Mouse (Mus musculus) Patski (cell line): ENCODE measurements around the gene Tmc1. TPM values are rescaled to one million over a fixed set of nuclear protein-coding genes. Genes with fewer than 3 reads are reported as not detected.

ENCODE experiments used
- ATAC-seq: fragments of 100-300 bp; one replicate; pipeline ENCODE4 v1.8.0; 2021
- CTCF ChIA-PET: fragments of 350-600 bp; sonication (Branson Sonifier 250); formaldehyde crosslinking; loops from one replicate; lab custom pipeline; 2022; ENCODE audit warnings: inconsistent platforms; lab: Charles Lee
- POLR2A ChIA-PET: fragments of 350-600 bp; sonication (Branson Sonifier 250); formaldehyde crosslinking; loops from one replicate; lab custom pipeline; 2022; ENCODE audit warnings: antibody characterized with exemption, inconsistent platforms; lab: Charles Lee
- DNase-seq: peaks from one replicate; pipeline ENCODE4 v3.0.0-alpha.2; 2011; ENCODE audit warnings: low read depth, low spot score
- H3K27me3 ChIP-seq: fragments of 371-371 bp; one replicate; pipeline ENCODE4 v1.5.1; 2021
- CTCF ChIP-seq: fragments of 100-300 bp; IDR thresholded peaks from one replicate; pipeline ENCODE4 v1.5.1; 2021
- in situ Hi-C: fragments of 300-500 bp; cut with MboI; formaldehyde crosslinking; loops from 3 replicates; pipeline ENCODE4 v1.11.1; 2018; ENCODE audit warnings: low pct_unique_long_range_greater_than_20kb, mixed read lengths
- polyA plus RNA-seq: library from polyadenylated mRNA; unstranded; gene quantifications from one replicate; pipeline ENCODE4 v1.2.3, GENCODE M21; 2021

Tmc1 gene
- polyA plus RNA-seq, 1 experiment from 2014 or later, result not detected

DNA sequence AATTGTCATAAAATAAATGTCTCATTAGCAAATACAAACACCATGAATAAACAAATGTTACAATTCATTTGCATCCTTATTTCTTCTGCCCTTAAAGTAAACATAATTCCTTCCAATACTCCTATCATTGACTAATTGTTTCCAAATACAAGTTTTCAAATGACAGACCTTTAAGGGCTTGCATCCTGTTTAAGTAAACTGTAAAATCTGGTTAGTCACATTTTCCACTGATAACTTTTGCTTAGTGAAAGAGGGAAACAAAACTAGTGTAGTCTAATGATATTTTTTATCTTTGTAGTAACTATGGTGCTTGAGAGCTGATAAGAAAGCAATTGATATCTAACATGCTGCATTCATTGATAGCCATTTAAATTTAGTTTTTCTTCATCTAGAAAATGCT lies 154.5 kb downstream of the Tmc1 start:
- TF ChIP-seq CTCF, result no peak
- CTCF ChIA-PET, result no interaction called here
- in situ Hi-C loops, result loop anchor here (5.0 kb wide), 2 partner anchors 763 to 948 kb away; no protein-coding TSS in a partner anchor
- no peak for DNase-seq
- no peak for ATAC-seq
- peaks cover 68% of the 10 kb centered on the region for H3K27me3 ChIP-seq
- POLR2A ChIA-PET, result no interaction called here

DNA sequence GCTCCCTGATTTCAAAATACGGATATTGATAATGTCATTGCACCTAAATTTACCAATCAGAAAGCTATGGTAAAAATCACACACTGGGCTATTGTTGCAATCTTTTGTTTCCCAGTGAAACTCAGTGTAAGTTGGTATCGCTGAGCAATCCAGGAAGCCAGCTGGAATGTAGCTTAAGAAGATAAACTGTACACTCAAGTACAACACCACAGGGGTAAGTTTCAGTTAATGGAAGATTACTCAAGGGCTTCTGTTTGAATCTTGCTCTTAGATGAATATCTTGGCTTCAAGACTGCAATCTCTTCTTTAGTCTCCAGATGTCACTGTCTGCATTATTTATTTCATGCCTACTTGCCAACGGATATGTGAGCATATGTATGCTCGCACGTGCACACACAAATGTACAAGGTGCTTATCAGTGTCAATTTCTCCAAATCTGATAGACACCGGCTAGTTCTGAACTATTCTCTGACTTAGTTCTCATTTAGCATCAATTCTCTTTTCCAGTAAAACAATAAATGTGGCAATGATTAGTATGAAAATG lies 156.4 kb downstream of the Tmc1 start:
- in situ Hi-C loops, result loop anchor here (5.0 kb wide), 2 partner anchors 765 to 950 kb away; no protein-coding TSS in a partner anchor
- ATAC-seq (no peak), DNase-seq (peak; percentile 2)
- CTCF ChIA-PET, result no interaction called here
- peaks cover 62% of the 10 kb centered on the region for H3K27me3 ChIP-seq
- TF ChIP-seq CTCF, result peak; percentile 60
- POLR2A ChIA-PET, result no interaction called here

DNA sequence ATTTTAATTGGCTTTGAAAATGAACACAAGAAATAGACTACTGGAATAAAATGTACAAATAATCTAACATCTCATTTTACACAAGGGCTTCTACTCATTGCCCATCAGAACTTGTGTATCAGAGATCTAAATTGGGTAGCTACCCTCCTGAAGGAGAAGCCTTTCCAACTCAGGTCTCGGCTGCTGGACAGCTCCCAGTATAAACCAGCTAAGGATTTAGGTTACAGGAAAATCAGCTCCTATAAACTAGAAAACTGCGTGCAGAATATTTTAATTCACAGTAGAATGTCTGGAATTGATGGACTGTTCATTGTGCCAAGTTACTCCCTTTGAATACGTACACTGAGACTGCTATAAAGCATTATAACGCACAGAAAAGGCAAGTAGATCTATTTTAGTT lies 158.0 kb downstream of the Tmc1 start:
- H3K27me3 ChIP-seq, result peaks cover 50% of the 10 kb centered on the region
- POLR2A ChIA-PET, result no interaction called here

DNA sequence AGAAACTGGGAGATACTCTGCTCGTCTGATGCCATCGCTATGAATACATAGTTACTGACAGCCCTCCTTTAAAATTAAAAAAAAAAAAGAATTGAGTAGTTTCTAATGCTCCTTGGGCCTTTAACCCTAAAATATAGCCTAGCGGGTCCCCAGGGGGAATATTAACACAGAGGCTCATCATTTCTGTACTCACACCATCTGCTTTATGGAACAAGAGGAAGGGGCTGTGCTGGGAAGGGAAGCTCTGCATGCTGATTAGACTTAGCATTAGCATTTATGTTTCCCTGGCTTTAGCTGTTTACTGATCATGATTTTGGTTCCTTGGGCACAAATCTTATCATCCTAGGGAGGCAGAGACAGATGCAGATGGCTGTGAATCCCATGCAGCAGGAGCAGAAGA lies 159.0 kb downstream of the Tmc1 start:
- CTCF ChIA-PET, result interaction anchor here (1.2 kb wide), 1 partner anchor 31 kb away, joined by 3 read pairs; no protein-coding TSS in a partner anchor
- in situ Hi-C loops, result loop anchor here (5.0 kb wide), 2 partner anchors 767 to 952 kb away; no protein-coding TSS in a partner anchor
- POLR2A ChIA-PET, result no interaction called here
- DNase-seq (no peak), ATAC-seq (no peak)
- no peak for TF ChIP-seq CTCF
- H3K27me3 ChIP-seq, result peaks cover 46% of the 10 kb centered on the region

More for the DNA sequence above, 158.0 kb downstream of the Tmc1 start:
- no peak for TF ChIP-seq CTCF
- in situ Hi-C loops, result loop anchor here (5.0 kb wide), 2 partner anchors 766 to 951 kb away; no protein-coding TSS in a partner anchor
- DNase-seq (no peak), ATAC-seq (no peak)
- CTCF ChIA-PET, result interaction anchor here (1.2 kb wide), 1 partner anchor 32 kb away, joined by 3 read pairs; no protein-coding TSS in a partner anchor

DNA sequence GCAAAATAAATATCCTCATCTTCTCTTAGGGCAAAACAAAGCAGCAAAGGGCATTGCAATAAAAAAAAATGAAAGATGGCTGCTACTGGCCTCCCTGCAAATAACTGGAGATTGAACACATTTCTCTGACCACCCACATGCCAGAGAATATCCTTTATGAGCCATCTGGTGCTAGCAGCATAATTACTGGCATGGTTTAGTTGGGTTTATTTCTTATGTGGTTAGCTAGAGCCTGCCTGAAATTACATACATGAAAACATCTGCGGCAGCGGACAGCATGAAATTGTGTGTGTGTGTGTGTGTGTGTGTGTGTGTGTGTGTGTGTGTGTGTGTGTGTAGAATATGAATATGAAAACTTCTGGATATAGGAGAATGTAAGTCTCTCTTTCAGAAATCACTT lies 161.2 kb downstream of the Tmc1 start:
- CTCF ChIA-PET, result interaction anchor here (0.9 kb wide), 1 partner anchor 28 kb away, joined by 3 read pairs; no protein-coding TSS in a partner anchor
- no peak for TF ChIP-seq CTCF
- no peak for DNase-seq
- in situ Hi-C loops, result no loop called here
- POLR2A ChIA-PET, result no interaction called here
- peaks cover 41% of the 10 kb centered on the region for H3K27me3 ChIP-seq
- no peak for ATAC-seq

DNA sequence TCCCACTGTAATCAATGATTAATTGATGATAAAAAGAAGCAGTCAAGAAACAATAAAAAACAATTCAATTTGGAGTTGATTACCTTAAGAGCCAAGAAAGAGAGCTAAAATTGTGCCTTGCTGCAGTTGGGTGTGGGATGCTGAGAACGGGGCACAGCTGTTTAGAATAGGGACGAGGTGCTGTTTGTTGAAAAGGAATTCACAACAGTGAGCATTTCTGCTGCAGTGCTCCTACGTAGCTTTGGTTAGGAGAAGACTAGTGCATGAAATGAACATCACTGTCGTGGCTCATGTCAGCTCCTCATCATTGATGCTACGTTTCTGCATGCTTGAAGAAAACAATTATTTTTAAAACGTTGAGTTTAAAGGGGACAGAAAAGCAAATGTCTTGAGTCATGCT lies 166.7 kb downstream of the Tmc1 start:
- ATAC-seq (no peak), DNase-seq (no peak)
- peaks cover 50% of the 10 kb centered on the region for H3K27me3 ChIP-seq
- in situ Hi-C loops, result no loop called here
- ChIA-PET CTCF (interaction anchor here (0.7 to 1.5 kb wide), 2 partner anchors 23 to 774 kb away, joined by 3 to 6 read pairs; no protein-coding TSS in a partner anchor), POLR2A (no interaction called here)
- TF ChIP-seq CTCF, result no peak

DNA sequence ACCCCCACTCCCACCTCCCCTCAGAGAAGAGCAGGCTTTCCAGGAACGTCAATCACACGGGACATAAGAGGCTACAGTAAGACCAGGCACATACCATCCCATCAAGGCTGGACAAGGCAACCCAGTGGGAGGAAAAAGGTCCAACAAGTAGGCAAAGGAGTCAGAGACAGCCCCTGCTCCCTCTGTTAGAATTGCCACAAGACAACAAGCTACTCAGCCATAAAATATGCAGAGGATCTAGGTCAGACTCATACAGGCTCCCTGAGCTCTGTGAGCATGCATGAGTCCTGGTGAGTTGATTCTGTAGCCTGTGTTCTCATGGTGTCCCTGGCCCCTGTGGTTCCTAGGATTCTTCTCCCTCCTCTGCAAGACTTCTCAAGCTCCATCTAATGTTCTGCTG lies 178.3 kb downstream of the Tmc1 start:
- TF ChIP-seq CTCF, result no peak
- DNase-seq, result no peak
- no peak for ATAC-seq
- in situ Hi-C loops, result no loop called here
- no peaks in the 10 kb centered on the region for H3K27me3 ChIP-seq
- POLR2A ChIA-PET, result no interaction called here
- CTCF ChIA-PET, result interaction anchor here (0.6 to 2.0 kb wide), 2 partner anchors 9 to 12 kb away, joined by 3 to 12 read pairs; no protein-coding TSS in a partner anchor

DNA sequence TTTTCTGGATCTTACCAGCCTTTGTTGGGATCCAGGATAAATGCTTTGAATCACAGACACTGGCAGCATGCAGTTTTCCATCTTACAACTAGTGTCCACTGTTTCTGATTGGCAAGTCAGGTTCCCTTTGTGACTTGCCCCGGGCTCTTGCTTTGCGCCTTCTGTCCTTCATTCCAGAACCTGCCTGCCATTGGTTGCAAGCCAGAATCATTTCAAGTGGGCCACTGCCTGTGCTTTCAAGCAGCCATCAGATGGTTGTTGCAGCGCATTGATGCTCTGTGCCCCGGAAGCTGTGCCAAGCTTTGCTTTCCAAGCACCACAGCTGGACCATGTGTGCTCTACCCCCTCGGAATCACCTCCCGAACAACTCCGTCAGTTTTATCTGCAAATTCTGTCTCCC lies 180.1 kb downstream of the Tmc1 start:
- ChIA-PET POLR2A (interaction anchor here (0.6 kb wide), 1 partner anchor 632 kb away, joined by 3 read pairs; no protein-coding TSS in a partner anchor), CTCF (no interaction called here)
- TF ChIP-seq CTCF, result no peak
- in situ Hi-C loops, result no loop called here
- H3K27me3 ChIP-seq, result no peaks in the 10 kb centered on the region
- DNase-seq (no peak), ATAC-seq (no peak)

DNA sequence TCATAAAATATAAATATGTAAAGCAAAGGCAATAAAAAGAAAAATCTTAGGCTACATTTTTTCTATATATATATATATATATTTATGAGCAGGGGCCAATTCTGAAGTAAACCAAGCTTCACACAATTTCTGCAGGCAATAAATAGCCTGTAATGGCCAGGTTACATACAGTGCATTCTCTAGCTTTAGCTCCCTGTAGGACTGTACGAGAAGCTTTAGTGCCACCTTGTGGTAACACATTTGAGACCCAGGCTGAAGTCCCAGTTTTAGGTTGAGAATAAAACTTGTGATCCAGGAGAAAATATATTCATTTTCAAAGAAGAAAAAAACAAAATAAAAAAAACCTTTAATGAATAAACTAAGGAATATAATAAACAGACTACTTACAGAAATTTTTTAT lies 189.8 kb downstream of the Tmc1 start:
- ATAC-seq, result no peak
- CTCF ChIA-PET, result interaction anchor here (0.7 to 3.0 kb wide), 19 partner anchors 11 to 401 kb away, joined by 3 to 36 read pairs (median 4); no protein-coding TSS in a partner anchor
- in situ Hi-C loops, result loop anchor here (10.0 kb wide), 2 partner anchors 309 to 399 kb away; no protein-coding TSS in a partner anchor
- no peak for DNase-seq
- H3K27me3 ChIP-seq, result peaks cover 3% of the 10 kb centered on the region
- POLR2A ChIA-PET, result interaction anchor here (0.6 to 1.0 kb wide), 2 partner anchors 405 to 416 kb away, joined by 3 read pairs; no protein-coding TSS in a partner anchor
- peak; percentile 60 for TF ChIP-seq CTCF

DNA sequence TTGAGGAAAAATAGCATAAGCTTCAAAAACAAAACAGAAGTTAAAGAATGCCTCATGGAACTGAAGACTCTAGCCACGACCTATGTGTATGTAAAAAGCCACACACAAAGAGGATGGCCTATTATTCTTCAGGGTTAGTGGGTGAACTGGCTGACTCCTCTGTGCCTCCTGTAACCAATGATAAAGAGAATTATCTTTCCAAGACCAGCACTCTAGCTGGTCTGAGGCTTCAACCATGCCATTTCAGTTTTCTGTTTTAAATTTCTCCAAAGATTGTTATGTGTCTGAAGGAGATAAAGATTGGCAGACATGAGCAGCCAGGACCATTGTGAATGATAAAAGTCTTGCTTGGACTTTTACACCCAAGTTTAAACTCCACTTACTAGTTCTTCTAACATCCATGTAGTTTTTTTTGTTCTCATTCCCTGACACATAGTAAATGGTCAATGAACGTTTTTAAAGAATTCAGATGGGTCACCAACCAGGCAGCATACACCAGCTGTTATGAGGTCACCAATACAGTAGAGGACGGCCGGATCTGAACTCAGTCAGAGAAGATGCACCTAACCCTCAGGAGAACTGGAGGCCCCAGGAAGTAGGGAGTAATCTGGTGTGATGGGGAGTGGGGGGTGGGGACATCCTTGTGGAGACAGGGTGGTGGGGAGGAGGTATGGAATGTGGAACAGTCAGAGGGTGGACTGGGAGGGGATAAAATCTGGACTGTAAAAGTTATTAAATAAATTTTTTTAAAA lies 192.2 kb downstream of the Tmc1 start:
- ChIA-PET POLR2A (no interaction called here), CTCF (interaction anchor here (1.0 to 1.6 kb wide), 3 partner anchors 119 to 399 kb away, joined by 3 to 6 read pairs (median 3); no protein-coding TSS in a partner anchor)
- ATAC-seq (no peak), DNase-seq (no peak)
- H3K27me3 ChIP-seq, result peaks cover 3% of the 10 kb centered on the region
- in situ Hi-C loops, result loop anchor here (10.0 kb wide), 2 partner anchors 307 to 397 kb away; no protein-coding TSS in a partner anchor
- TF ChIP-seq CTCF, result no peak
